9 mouse cellular contexts compared by ENCODE assay signal in genomic region chr10:61980424-61980823, GRCm38 (mm10). TPM values are rescaled to one million over a fixed set of nuclear protein-coding genes. Genes with fewer than 3 reads are reported as not detected.
A peak's percentile ranks its signal among the peaks of the same experiment; 100 is the strongest.
DNase-seq lines count a peak whose midpoint lies in the region; ATAC-seq lines count a peak whose summit lies in the region.
"Had no signal": no experiment of that assay in that cellular context is flagged by ENCODE, and none has a peak within 500 bp of the region (broad histone marks: within the 10 kb centered on the region; RNA-seq: fewer than 3 reads in every experiment).

No protein-coding gene starts in this region.

- intact Hi-C loops in heart, postnatal 10 days (cut with DNase I), result loop anchor here (1.0 to 10.0 kb wide), 5 partner anchors 103 to 264 kb away; no protein-coding TSS in a partner anchor

- H3K36me3 ChIP-seq in forebrain, embryonic 13.5 days (ENCODE audit: poor library complexity, severe bottlenecking), result no peaks in the 10 kb centered on the region

- peak; percentile 75 for ATAC-seq in forebrain, embryonic 13.5 days

- H3K4me3 ChIP-seq in forebrain, embryonic 13.5 days, result no peak overlapping the region

- H3K4me2 ChIP-seq in forebrain, embryonic 13.5 days, result no peak overlapping the region

- no peak overlapping the region for H3K27ac ChIP-seq in forebrain, embryonic 13.5 days

- WGBS in forebrain, embryonic 13.5 days, result 3% methylated on average over 7 of the region's 7 CpGs

- H3K27me3 ChIP-seq in forebrain, embryonic 13.5 days, result peaks cover 67% of the 10 kb centered on the region

- no peak overlapping the region for H3K9ac ChIP-seq in forebrain, embryonic 13.5 days

- peak; percentile 59 for DNase-seq in MN1 (ENCODE audit: low spot score)
- DNase-seq in c-Kit-positive CD71-positive TER-119-positive erythroid progenitor cells, embryonic 14.5 days (ENCODE audit: low spot score), result peak; percentile 65
- DNase-seq in heart, postnatal 10 days, result peak; percentile 92 to 96
- DNase-seq in layer of hippocampus, postnatal 10 days (ENCODE audit: low spot score in 2 of 2), result peak; percentile 95 to 96
- peak; percentile 95 for DNase-seq in lung, postnatal 36 days
- DNase-seq in right cerebral cortex, postnatal 14 days, result peak; percentile 95
- DNase-seq in urinary bladder, postnatal 36 days (ENCODE audit: low spot score in 2 of 2), result peak; percentile 87 to 89

- H3K4me1 ChIP-seq in forebrain, embryonic 13.5 days, result peaks cover 18% of the 10 kb centered on the region

- no peaks in the 10 kb centered on the region for H3K9me3 ChIP-seq in forebrain, embryonic 13.5 days (replicated peaks)

RNA-seq across cellular contexts. Expression of gene Col13a1, which starts 1.5 kb away (rescaled TPM):
- polyA plus RNA-seq in forebrain, embryonic 13.5 days (2015; fragmentation: Nextera tagmentation; extraction: Ambion mirVana), result 0.42 and 0.62 TPM in 2 replicates
- total RNA-seq in heart, postnatal 10 days (2021), result 1 to 10 TPM; 1.8 to 1.9 TPM
- 1 to 10 TPM; 2.5 to 2.7 TPM for total RNA-seq in layer of hippocampus, postnatal 10 days (2021)
- total RNA-seq: neutrophil, adult 5-6 weeks had no signal
